Mouse (Mus musculus) cerebellum, adult 11 months (tissue): ENCODE measurements around the gene Pde2a.

Experiments used
- DNase-seq: peaks from one replicate; pipeline ENCODE4 v3.0.0; 2022

The Pde2a gene

GRCm38 (mm10) chr7:101410267-101410936 is 11.1 kb upstream of the Pde2a start, which contains the start of gene Gm45837:
Gene Gm45837, plus strand, starts transcription at chr7:101410886.
- no peak for DNase-seq

DNA sequence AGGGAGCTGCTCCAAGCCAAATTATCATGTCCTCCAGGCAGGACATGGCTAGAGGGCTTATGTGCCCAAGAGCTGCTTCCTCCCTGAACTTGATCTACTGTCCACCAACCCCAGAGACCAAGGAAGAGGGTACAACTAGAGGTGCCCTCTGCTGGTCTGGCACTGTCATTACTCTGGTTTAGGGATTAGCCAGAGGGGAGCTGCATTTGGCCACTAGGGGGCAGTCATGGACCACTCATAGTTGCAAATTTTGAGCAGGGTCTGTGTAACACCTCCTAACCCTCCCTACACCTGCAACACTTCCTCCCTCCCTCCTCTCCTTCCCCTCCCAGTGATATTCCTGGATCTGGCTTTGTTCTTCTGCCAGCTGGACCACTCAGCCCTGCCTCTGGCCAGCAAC is 8.7 kb upstream of the Pde2a start:
- peak; percentile 52 for DNase-seq

DNA sequence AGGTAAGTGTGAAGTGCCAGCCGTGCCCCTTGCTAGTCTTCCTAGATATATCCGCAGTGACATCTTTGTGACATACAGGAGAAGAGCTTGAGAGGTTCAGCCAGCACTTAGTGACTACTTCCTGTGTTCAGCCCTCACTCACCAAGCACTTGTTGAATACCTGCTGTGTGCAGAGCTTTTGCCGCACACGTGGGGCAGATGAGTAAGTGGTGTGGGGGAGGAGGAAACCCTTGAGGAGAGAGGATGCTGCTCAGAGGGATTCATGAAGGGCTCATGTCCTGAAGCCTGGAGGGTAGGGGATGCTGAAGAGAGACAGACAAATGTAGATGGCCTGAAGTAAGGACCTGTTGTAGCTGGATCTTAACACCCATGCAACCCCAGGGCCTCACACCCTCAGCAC is 7.3 kb upstream of the Pde2a start:
- no peak for DNase-seq

DNA sequence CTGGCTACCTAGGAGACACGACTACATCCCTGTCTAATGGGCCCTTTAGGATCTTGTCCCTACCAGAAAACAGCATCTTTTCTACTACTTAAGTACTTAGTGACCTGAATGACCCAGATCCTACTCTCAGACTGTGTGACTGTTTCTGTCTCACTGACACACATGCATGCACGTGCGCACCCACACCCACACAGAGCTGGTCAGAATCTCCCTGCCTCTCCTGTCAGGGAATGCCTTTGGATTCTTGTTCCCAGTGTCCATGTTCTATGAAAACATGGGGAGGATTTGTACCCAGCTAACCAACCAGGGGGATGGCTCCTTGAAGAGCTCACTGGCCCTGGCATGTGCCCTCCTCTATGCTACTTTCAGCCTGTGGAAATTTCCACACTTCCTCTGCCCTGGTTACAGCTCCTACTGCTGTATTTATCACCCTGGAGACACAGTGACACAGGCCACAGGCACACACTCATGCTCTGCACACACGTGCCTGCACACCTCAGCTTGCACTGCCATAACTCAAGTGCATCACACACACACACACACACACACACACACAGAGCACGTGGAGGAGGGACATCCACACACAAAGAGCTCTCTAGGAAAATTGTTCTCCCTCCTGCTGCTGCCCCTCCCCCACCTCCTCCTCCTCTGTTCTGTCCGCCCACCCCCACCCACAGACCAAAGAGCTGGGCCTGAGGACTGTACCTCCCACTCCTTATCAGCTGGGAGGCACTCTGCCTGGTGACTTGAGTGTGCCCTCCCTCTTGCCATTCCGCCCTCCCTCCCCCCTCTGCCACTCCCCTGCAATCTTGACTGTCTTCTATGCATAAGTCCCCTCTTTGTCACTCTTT is 6.6 kb upstream of the Pde2a start:
- DNase-seq: no peak

DNA sequence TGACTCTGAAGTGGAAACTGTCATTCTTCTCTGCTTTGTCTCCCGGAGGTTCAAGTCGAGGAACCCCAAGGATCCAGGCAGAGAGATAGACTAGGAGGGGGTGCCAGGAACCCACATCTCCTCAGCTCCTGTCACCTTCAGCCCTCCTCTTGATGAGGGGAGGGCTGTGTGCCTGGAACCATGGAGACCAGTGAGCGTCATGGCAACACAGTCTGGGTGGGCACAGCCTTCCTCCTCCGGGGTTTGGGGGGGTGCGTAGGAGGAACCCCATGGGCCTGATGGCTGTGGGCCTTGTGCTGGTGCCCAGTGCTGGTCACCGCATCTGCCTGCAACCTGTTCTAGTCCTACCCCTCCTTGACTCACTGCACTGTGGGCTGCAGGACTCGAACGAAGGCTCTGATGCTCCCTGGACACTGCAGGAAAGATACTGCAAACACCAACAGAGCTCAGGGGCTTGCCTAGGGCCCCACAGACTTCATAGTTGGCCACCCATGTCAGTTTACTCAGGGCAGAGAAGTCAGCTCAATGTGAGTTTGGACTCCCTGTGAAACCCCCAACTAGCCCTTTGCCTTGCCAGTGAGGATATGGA is 5.9 kb upstream of the Pde2a start:
- no peak for DNase-seq

DNA sequence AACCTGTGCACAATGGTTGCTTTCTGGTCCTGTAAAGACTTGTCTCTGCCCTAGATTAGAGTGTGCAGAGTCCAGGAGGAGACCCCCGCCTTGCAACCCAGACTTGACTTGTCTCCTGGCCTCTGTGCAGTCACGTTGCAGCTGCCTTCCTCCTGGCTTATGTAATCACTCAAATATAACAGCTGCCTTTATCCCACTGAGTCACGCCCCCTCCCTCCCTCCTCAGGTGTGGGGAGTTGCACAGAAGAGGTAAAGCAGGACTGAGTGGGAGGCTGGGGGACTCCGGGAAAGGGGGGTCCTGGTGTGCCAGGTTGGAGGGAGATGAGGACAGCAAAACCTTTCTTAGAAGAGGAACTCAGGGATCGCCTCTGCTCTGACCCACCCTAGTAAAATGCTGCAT is 5.1 kb upstream of the Pde2a start:
- DNase-seq: no peak

GRCm38 (mm10) chr7:101419013-101419770 is 2.3 kb upstream of the Pde2a start:
- no peak for DNase-seq

GRCm38 (mm10) chr7:101422069-101422468 is 578 bp downstream of the Pde2a start:
- no peak for DNase-seq

- DNase-seq: no peak
Measured at GRCm38 (mm10) chr7:101422646-101423045, 1.2 kb downstream of the Pde2a start.

GRCm38 (mm10) chr7:101423970-101424369 is 2.5 kb downstream of the Pde2a start:
- no peak for DNase-seq

DNA sequence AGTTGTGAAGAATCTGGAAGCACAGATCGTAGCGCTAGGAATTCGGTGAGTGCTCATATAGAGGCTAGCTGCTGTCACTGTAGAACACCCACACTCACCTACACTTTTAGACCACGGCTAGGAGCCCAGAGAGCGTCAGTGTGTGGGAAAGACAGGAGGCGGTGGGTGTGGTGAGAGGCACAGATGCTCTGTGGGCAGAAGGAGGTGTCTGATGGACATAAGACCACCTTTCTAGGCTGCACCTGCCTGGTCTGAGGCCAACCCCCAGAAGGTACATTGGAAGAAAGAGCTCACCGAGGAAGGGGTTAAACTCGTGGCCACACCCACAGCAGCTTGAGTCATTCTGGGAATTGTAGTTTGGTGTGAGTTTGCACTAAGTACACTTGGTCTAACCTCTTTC is 5.2 kb downstream of the Pde2a start:
- DNase-seq: no peak

DNA sequence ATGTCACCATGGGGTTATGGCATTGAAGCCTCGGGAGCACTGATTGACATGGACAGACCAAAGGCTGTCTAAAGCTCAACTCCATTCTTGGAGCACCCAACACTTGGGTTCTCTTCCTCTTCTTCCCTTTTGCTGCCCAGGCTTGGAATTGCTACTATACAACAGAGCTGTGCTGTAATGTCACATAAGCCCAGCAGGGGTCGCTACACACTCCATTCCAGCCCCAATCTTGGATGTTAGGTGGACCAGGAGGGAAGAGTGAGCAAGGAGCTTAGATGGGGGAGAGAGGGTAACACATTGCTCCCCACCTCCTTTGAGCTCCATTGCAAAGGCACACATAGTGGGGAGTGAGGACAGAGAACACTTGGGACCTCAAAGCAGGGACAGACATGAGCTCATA is 6.2 kb downstream of the Pde2a start:
- DNase-seq: no peak

- no peak for DNase-seq
Measured at GRCm38 (mm10) chr7:101435038-101435437, 13.5 kb downstream of the Pde2a start.

DNA sequence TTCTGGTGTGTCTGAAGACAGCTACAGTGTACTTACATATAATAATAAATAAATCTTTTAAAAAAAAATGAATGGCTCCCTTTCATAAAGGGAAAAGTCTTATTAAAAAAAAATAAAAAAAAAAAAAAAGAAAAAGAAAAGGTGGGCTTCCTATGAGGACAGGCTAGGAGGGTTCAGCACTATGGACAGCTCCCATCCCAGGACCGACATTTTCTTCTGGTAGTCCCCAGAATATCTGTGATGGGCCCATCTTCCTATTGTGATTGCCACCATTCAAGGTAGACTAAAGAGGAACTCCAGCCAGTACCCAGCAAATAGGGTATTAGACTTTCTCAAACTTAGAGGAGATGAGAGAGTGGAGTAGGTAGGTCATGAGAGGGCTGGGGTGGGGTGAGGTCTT is 16.4 kb downstream of the Pde2a start:
- DNase-seq: no peak

- no peak for DNase-seq
Measured at GRCm38 (mm10) chr7:101443093-101443492, 21.6 kb downstream of the Pde2a start.

- DNase-seq: no peak
Measured at GRCm38 (mm10) chr7:101444211-101444610, 22.7 kb downstream of the Pde2a start.

DNA sequence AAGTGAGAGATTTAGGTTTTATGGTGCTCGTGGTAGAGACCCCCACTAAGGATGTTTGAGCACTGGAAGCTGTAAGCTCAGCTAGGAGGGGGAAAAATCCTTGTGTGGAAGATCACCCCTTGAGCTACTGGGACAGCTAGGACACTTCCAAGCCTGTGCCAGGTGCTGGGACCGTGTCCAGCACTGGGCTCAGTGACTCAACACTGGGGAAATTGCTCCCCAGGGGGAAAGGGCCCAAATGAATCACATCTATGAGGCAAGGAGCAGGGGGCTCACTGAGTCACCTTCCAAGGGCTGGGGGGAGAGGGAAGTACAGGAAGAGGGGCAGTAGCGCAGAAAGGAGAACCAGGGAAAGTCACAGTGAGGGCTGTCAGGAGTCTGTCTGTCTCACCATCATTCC is 28.4 kb downstream of the Pde2a start:
- DNase-seq: no peak

DNA sequence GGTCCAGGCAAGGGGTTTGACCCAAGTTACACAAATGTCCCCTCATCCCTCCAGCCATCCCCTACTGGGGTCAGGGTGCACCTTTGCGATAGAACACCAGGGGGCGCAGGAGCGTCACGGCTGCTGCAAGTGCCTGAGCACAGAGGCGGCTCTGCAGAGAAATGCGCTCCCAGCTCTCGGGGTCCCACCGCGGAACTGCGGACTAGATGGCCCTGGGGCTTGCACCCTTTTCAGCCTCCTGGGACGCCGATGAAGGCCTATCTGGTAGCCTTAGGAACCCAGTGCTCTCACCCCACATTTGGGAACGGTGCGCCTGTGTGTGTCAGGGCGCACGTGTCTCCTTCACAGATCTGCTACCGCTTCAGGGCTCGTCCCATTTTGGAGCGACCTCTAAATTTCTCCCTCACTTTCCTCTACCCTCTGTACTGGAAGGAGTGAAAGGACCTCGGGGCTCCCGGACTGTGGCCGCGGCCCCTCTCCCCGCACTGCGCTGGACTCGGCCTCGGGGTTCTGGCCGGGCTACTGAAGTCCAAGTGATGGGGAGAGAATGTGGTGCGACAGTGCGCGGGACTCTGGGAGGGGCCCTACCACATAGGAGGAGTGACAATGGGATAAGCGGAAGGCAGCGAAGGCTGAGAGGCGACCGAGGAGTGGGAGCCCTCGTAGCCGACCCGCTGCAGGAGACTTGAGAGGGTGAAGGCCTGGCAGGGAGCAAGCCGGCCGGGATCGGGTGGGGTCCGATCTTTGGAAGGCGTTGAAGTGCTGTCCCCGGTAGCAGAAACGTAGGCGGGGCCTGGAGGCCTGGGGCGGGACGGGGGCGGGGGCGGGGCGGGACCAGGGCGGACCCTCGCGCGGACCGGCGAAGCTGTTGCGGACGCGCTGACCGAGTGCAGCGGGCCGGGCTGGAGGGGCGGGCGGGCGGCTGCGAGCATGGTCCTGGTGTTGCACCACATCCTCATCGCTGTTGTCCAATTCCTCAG is 29.2 kb downstream of the Pde2a start:
- DNase-seq: peak; percentile 75

- no peak for DNase-seq
Measured at GRCm38 (mm10) chr7:101452669-101453068, 31.2 kb downstream of the Pde2a start.

DNA sequence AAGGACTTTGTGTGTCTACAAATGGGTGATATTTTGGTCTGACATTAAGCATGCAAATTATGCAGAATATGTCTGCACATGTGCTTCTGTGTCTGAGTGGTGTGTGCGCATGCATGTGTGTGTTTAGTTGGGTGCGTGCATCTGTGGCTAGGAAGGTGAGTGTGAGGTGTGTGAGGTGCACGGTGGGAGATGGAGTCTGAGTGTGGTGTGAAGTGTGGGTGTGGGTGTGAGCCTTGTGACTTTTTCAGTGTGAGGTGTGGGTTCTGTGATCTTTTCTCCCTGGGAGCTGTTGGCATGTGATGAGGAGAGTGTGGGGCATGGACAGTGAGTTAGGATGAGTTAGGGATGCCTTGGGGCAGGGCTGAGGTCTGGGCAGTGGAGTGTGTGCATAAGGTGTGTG is 31.8 kb downstream of the Pde2a start:
- no peak for DNase-seq

GRCm38 (mm10) chr7:101453725-101454124 is 32.2 kb downstream of the Pde2a start:
- DNase-seq: no peak

- DNase-seq: no peak
Measured at GRCm38 (mm10) chr7:101454479-101454878, 33.0 kb downstream of the Pde2a start.
